Mouse (Mus musculus) E14TG2a.4 (cell line): ENCODE measurements around the gene Sav1.

ENCODE experiments used
- H3K27me3 ChIP-seq: 2 replicates; pipeline ENCODE4 v1.6.1; 2014; ENCODE audit warnings: low read length, control low read depth; ENCODE audit not compliant: insufficient read depth
- H3K36me3 ChIP-seq: 2 replicates; pipeline ENCODE4 v1.6.1; 2014; ENCODE audit warnings: low read length, control low read depth; ENCODE audit not compliant: insufficient read depth
- H3K4me1 ChIP-seq: replicated peaks from 2 replicates; pipeline ENCODE4 v1.6.1; 2014; ENCODE audit warnings: low read depth, low read length, control low read depth
- H3K4me3 ChIP-seq: replicated peaks from 2 replicates; pipeline ENCODE4 v1.5.1; 2014; ENCODE audit warnings: mild to moderate bottlenecking, low read length
- H3K9me3 ChIP-seq: 2 replicates; pipeline ENCODE4 v1.6.1; 2014; ENCODE audit warnings: low read length, control low read depth
- CTCF ChIP-seq: conservative IDR thresholded peaks from 2 replicates; pipeline ENCODE4 v1.5.1; 2014; ENCODE audit warnings: low read length
- NANOG ChIP-seq: IDR thresholded peaks from 2 replicates; pipeline ENCODE4 v1.6.1; 2014; ENCODE audit warnings: borderline replicate concordance, low read length, mixed read lengths
- POU5F1 ChIP-seq: IDR thresholded peaks from 2 replicates; pipeline ENCODE4 v1.6.1; 2014; ENCODE audit warnings: low read length, borderline replicate concordance

The Sav1 gene

GRCm38 (mm10) chr12:69968154-69968553 is 18.6 kb downstream of the Sav1 start:
- no peak for TF ChIP-seq CTCF
- TF ChIP-seq NANOG, result no peak
- no peak for TF ChIP-seq POU5F1
- H3K9me3 ChIP-seq, result no peaks in the 10 kb centered on the region
- H3K4me1 ChIP-seq, result peaks cover 7% of the 10 kb centered on the region; the same call in 1 of the 2 replicates
- H3K4me3 ChIP-seq, result no peak overlapping the region
- H3K27me3 ChIP-seq, result no peaks in the 10 kb centered on the region
- peaks cover 75% of the 10 kb centered on the region for H3K36me3 ChIP-seq

- TF ChIP-seq NANOG (no peak), POU5F1 (no peak), CTCF (no peak)
- H3K27me3 ChIP-seq, result no peaks in the 10 kb centered on the region
- H3K36me3 ChIP-seq, result peaks cover 73% of the 10 kb centered on the region
- H3K9me3 ChIP-seq, result no peaks in the 10 kb centered on the region
- no peak overlapping the region for H3K4me3 ChIP-seq
- H3K4me1 ChIP-seq, result peaks cover 7% of the 10 kb centered on the region; the same call in 1 of the 2 replicates
Measured at GRCm38 (mm10) chr12:69967112-69967511, 19.7 kb downstream of the Sav1 start.

GRCm38 (mm10) chr12:69966071-69966470 is 20.7 kb downstream of the Sav1 start:
- Histone ChIP-seq H3K4me1 (peaks cover 7% of the 10 kb centered on the region; the same call in 1 of the 2 replicates), H3K36me3 (peaks cover 65% of the 10 kb centered on the region), H3K27me3 (no peaks in the 10 kb centered on the region), H3K9me3 (no peaks in the 10 kb centered on the region), H3K4me3 (no peak overlapping the region)
- no peak for TF ChIP-seq CTCF
- TF ChIP-seq POU5F1, result no peak
- no peak for TF ChIP-seq NANOG

GRCm38 (mm10) chr12:69965644-69966043 is 21.2 kb downstream of the Sav1 start:
- TF ChIP-seq POU5F1, result no peak
- no peak for TF ChIP-seq NANOG
- TF ChIP-seq CTCF, result no peak
- H3K27me3 ChIP-seq, result no peaks in the 10 kb centered on the region
- peaks cover 61% of the 10 kb centered on the region for H3K36me3 ChIP-seq

GRCm38 (mm10) chr12:69963141-69963540 is 23.7 kb downstream of the Sav1 start:
- no peak for TF ChIP-seq NANOG
- no peak for TF ChIP-seq POU5F1
- TF ChIP-seq CTCF, result no peak
- Histone ChIP-seq H3K4me1 (peaks cover 7% of the 10 kb centered on the region; the same call in 1 of the 2 replicates), H3K4me3 (no peak overlapping the region), H3K9me3 (no peaks in the 10 kb centered on the region), H3K36me3 (peaks cover 44% of the 10 kb centered on the region), H3K27me3 (no peaks in the 10 kb centered on the region)

More at GRCm38 (mm10) chr12:69965644-69966043, 21.2 kb downstream of the Sav1 start:
- Histone ChIP-seq H3K9me3 (no peaks in the 10 kb centered on the region), H3K4me1 (peaks cover 7% of the 10 kb centered on the region; the same call in 1 of the 2 replicates), H3K4me3 (no peak overlapping the region)

- TF ChIP-seq NANOG (no peak), POU5F1 (no peak), CTCF (peak; percentile 47)
- Histone ChIP-seq H3K36me3 (peaks cover 38% of the 10 kb centered on the region), H3K4me1 (peaks cover 7% of the 10 kb centered on the region; the same call in 1 of the 2 replicates), H3K27me3 (no peaks in the 10 kb centered on the region), H3K9me3 (no peaks in the 10 kb centered on the region), H3K4me3 (no peak overlapping the region)
Measured at GRCm38 (mm10) chr12:69962468-69962867, 24.3 kb downstream of the Sav1 start.

GRCm38 (mm10) chr12:69957378-69957777 is 29.4 kb downstream of the Sav1 start:
- no peaks in the 10 kb centered on the region for H3K9me3 ChIP-seq
- TF ChIP-seq POU5F1 (no peak), NANOG (no peak), CTCF (no peak)
- peaks cover 7% of the 10 kb centered on the region for H3K36me3 ChIP-seq
- H3K4me1 ChIP-seq, result no peaks in the 10 kb centered on the region
- H3K27me3 ChIP-seq, result no peaks in the 10 kb centered on the region
- H3K4me3 ChIP-seq, result no peak overlapping the region

GRCm38 (mm10) chr12:69947502-69947901 is 39.3 kb downstream of the Sav1 start:
- no peaks in the 10 kb centered on the region for H3K27me3 ChIP-seq
- TF ChIP-seq CTCF (no peak), NANOG (no peak), POU5F1 (no peak)
- H3K4me3 ChIP-seq, result no peak overlapping the region
- H3K36me3 ChIP-seq, result no peaks in the 10 kb centered on the region
- no peaks in the 10 kb centered on the region for H3K4me1 ChIP-seq
- H3K9me3 ChIP-seq, result no peaks in the 10 kb centered on the region

GRCm38 (mm10) chr12:69945861-69946260 is 40.9 kb downstream of the Sav1 start:
- Histone ChIP-seq H3K27me3 (no peaks in the 10 kb centered on the region), H3K36me3 (no peaks in the 10 kb centered on the region), H3K4me3 (no peak overlapping the region), H3K9me3 (no peaks in the 10 kb centered on the region), H3K4me1 (no peaks in the 10 kb centered on the region)
- TF ChIP-seq CTCF, result no peak
- TF ChIP-seq NANOG, result no peak
- no peak for TF ChIP-seq POU5F1

- TF ChIP-seq NANOG, result no peak
- no peak for TF ChIP-seq POU5F1
- TF ChIP-seq CTCF, result no peak
- no peaks in the 10 kb centered on the region for H3K9me3 ChIP-seq
- H3K4me1 ChIP-seq, result peaks cover 18% of the 10 kb centered on the region
Measured at GRCm38 (mm10) chr12:69941655-69942329, 45.0 kb downstream of the Sav1 start.

More at GRCm38 (mm10) chr12:69941655-69942329, 45.0 kb downstream of the Sav1 start:
- Histone ChIP-seq H3K36me3 (no peaks in the 10 kb centered on the region), H3K4me3 (no peak overlapping the region), H3K27me3 (no peaks in the 10 kb centered on the region)
